In the genomic region with DNA sequence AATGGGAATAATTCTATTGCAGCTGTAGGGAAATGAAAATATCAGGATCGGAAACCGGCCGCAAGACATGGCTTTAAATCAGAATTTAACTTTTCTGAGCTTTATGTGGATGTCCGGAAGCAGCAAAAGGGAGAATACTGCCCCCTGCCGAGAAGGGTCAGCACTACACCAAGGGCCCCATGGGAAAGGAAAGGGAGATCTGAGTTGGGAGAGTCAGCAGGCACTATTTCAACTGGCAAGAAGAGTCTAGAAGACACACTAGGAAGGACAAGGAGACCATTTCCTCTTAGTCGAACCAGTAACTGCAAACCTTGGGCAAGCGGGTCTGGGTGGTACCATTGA, we compare ENCODE assay signal across 8 mouse cellular contexts. TPM values are rescaled to one million over a fixed set of nuclear protein-coding genes. Genes with fewer than 3 reads are reported as not detected.
DNase-seq lines count a peak whose midpoint lies in the region; ATAC-seq and TF ChIP-seq lines count a peak whose summit lies in the region.

No protein-coding gene starts in this region.

- no peaks in the 10 kb centered on the region for H3K79me2 ChIP-seq in liver, adult 2 months (ENCODE audit: control insufficient read depth, insufficient read depth, low read length)

- DNase-seq in B cell, adult 2 months = peak; percentile 89 to 91
- DNase-seq in brain, embryonic 14.5 days (ENCODE audit: low read depth) = peak; percentile 85
- peak; percentile 26 for DNase-seq in liver, adult 2 months (ENCODE audit: extremely low read depth, low read depth, low spot score)
- peak; percentile 62 to 64 for DNase-seq in spleen, postnatal 36 days (ENCODE audit: low spot score in 2 of 2)

- H3K4me2 ChIP-seq in heart, embryonic 12.5 days = peak overlapping the region; percentile 98
- H3K4me2 ChIP-seq in kidney, embryonic 16.5 days (replicated peaks; ENCODE audit: low read depth, low read length) = peak overlapping the region; percentile 100

- no peak overlapping the region for H3K9ac ChIP-seq in heart, embryonic 12.5 days
- H3K9ac ChIP-seq in kidney, embryonic 16.5 days (replicated peaks; ENCODE audit: low read length) = peak overlapping the region; percentile 60
- H3K9ac ChIP-seq in liver, adult 2 months (ENCODE audit: low read depth, low read length) = no peak overlapping the region

- no peaks in the 10 kb centered on the region for H3K9me3 ChIP-seq in heart, embryonic 12.5 days (replicated peaks)
- H3K9me3 ChIP-seq in kidney, embryonic 16.5 days (ENCODE audit: low read length) = no peaks in the 10 kb centered on the region

- peaks cover 17% of the 10 kb centered on the region for H3K4me1 ChIP-seq in heart, embryonic 12.5 days (replicated peaks)
- peaks cover 18% of the 10 kb centered on the region for H3K4me1 ChIP-seq in kidney, embryonic 16.5 days (ENCODE audit: insufficient read depth, low read length)
- H3K4me1 ChIP-seq in liver, adult 2 months (ENCODE audit: control insufficient read depth, insufficient read depth, low read length) = no peaks in the 10 kb centered on the region

- 0 out of 2 replicates have a peak, but pooled peaks have one; percentile 57 for ATAC-seq in erythroblast, adult 5-6 weeks (replicated peaks; ENCODE audit: low FRiP score, poor library complexity, severe bottlenecking)
- ATAC-seq in heart, embryonic 12.5 days (ENCODE audit: insufficient number of reproducible peaks, low FRiP score) = no peak
- no peak for ATAC-seq in kidney, embryonic 16.5 days (ENCODE audit: low FRiP score, low TSS enrichment)
- ATAC-seq in monocyte, adult 5-6 weeks (replicated peaks; ENCODE audit: insufficient number of reproducible peaks, low FRiP score, low TSS enrichment, poor library complexity, severe bottlenecking) = peak; percentile 76

- H3K27me3 ChIP-seq in heart, embryonic 12.5 days (replicated peaks) = peaks cover 45% of the 10 kb centered on the region
- H3K27me3 ChIP-seq in kidney, embryonic 16.5 days (ENCODE audit: insufficient read depth, low read length) = peaks cover 48% of the 10 kb centered on the region
- peaks cover 19% of the 10 kb centered on the region for H3K27me3 ChIP-seq in liver, adult 2 months (ENCODE audit: control insufficient read depth, insufficient read depth, low read length)

- no peak overlapping the region for H3K27ac ChIP-seq in heart, embryonic 12.5 days (ENCODE audit: poor library complexity, severe bottlenecking)
- H3K27ac ChIP-seq in kidney, embryonic 16.5 days (ENCODE audit: low read length) = no peak overlapping the region
- H3K27ac ChIP-seq in liver, adult 2 months (replicated peaks; ENCODE audit: insufficient read depth, low read depth, low read length) = no peak overlapping the region

- WGBS in heart, embryonic 12.5 days = 5% methylated on average over 7 of the region's 7 CpGs
- WGBS in kidney, embryonic 16.5 days = 5% methylated on average over 7 of the region's 7 CpGs
- 14% methylated on average over 7 of the region's 7 CpGs for WGBS in liver, adult 2 months

- peak; percentile 89 for TF ChIP-seq CTCF in brain, embryonic 14.5 days (IDR thresholded peaks at IDR 0.05; ENCODE audit: borderline replicate concordance, extremely low read depth, insufficient read depth, insufficient read length)
- peak; percentile 80 for TF ChIP-seq CTCF in liver, adult 2 months (IDR thresholded peaks at IDR 0.05; ENCODE audit: low read depth, low read length)

- H3K36me3 ChIP-seq in heart, embryonic 12.5 days = no peaks in the 10 kb centered on the region
- H3K36me3 ChIP-seq in kidney, embryonic 16.5 days (ENCODE audit: insufficient read depth, low read length) = no peaks in the 10 kb centered on the region
- H3K36me3 ChIP-seq in liver, adult 2 months (ENCODE audit: control insufficient read depth, insufficient read depth, low read length) = no peaks in the 10 kb centered on the region

- TF ChIP-seq POLR2A in brain, embryonic 14.5 days (IDR thresholded peaks at IDR 0.05; ENCODE audit: borderline replicate concordance, extremely low read depth, insufficient read depth, insufficient read length, poor library complexity, severe bottlenecking) = no peak
- no peak for TF ChIP-seq POLR2A in liver, adult 2 months (IDR thresholded peaks at IDR 0.05; ENCODE audit: extremely low read depth, insufficient read depth, low read length)

- H3K4me3 ChIP-seq in heart, embryonic 12.5 days = peak overlapping the region; percentile 69
- peak overlapping the region; percentile 65 for H3K4me3 ChIP-seq in kidney, embryonic 16.5 days (ENCODE audit: low read length)
- H3K4me3 ChIP-seq in liver, adult 2 months (ENCODE audit: insufficient read depth, low read depth, low read length) = no peak overlapping the region

RNA-seq across cellular contexts. Expression of a gene that starts 0.8 kb away (rescaled TPM):
- polyA plus RNA-seq in brain, embryonic 14.5 days (2012; rRNA removed) = 30.9 and 37.9 TPM in 2 replicates
- total RNA-seq in erythroblast, adult 5-6 weeks (2015; ENCODE audit: low replicate concordance) = not detected in 2 replicates
- not detected in 2 replicates for total RNA-seq in erythroblast, adult 5-6 weeks (2017; ENCODE audit: low replicate concordance)
- polyA plus RNA-seq in heart, embryonic 12.5 days (2016; fragmentation: Nextera tagmentation; extraction: Ambion mirVana) = 0.37 and 0.52 TPM in 2 replicates
- polyA plus RNA-seq in kidney, embryonic 16.5 days (2015; fragmentation: Nextera tagmentation; extraction: Ambion mirVana) = 0.11 and 0.13 TPM in 2 replicates
- total RNA-seq in liver, adult 2 months (2014; rRNA removed) = under 0.01 TPM in 1 of 2 replicates, not detected in the other
- not detected in 2 replicates for polyA plus RNA-seq in liver, adult 2 months (2012; rRNA removed)
- total RNA-seq in monocyte, adult 5-6 weeks (2017) = 0.10 to 0.32 TPM in 2 of 3 replicates, not detected in the other

RNA-seq across cellular contexts. Expression of a gene that starts 24.2 kb away (rescaled TPM):
- polyA plus RNA-seq in brain, embryonic 14.5 days (2012; rRNA removed) = 59.5 and 76.3 TPM in 2 replicates
- 74.0 and 87.0 TPM in 2 replicates for total RNA-seq in erythroblast, adult 5-6 weeks (2015; ENCODE audit: low replicate concordance)
- total RNA-seq in erythroblast, adult 5-6 weeks (2017; ENCODE audit: low replicate concordance) = 7.7 and 14.1 TPM in 2 replicates
- 213 and 219 TPM in 2 replicates for polyA plus RNA-seq in heart, embryonic 12.5 days (2016; fragmentation: Nextera tagmentation; extraction: Ambion mirVana)
- polyA plus RNA-seq in kidney, embryonic 16.5 days (2015; fragmentation: Nextera tagmentation; extraction: Ambion mirVana) = 115 and 130 TPM in 2 replicates
- total RNA-seq in liver, adult 2 months (2014; rRNA removed) = 6.4 and 9.5 TPM in 2 replicates
- 43.1 and 49.8 TPM in 2 replicates for polyA plus RNA-seq in liver, adult 2 months (2012; rRNA removed)
- 102 to 184 TPM (median 117 TPM) in 3 replicates for total RNA-seq in monocyte, adult 5-6 weeks (2017)

RNA-seq across cellular contexts. Expression of a gene that starts 38.8 kb away (rescaled TPM):
- 11.0 and 12.0 TPM in 2 replicates for polyA plus RNA-seq in brain, embryonic 14.5 days (2012; rRNA removed)
- not detected in 2 replicates for total RNA-seq in erythroblast, adult 5-6 weeks (2015; ENCODE audit: low replicate concordance)
- 2.0 and 8.5 TPM in 2 replicates for total RNA-seq in erythroblast, adult 5-6 weeks (2017; ENCODE audit: low replicate concordance)
- polyA plus RNA-seq in heart, embryonic 12.5 days (2016; fragmentation: Nextera tagmentation; extraction: Ambion mirVana) = 0.73 and 1.0 TPM in 2 replicates
- polyA plus RNA-seq in kidney, embryonic 16.5 days (2015; fragmentation: Nextera tagmentation; extraction: Ambion mirVana) = 0.17 and 0.29 TPM in 2 replicates
- total RNA-seq in liver, adult 2 months (2014; rRNA removed) = 0.09 TPM in 1 of 2 replicates, not detected in the other
- 0.02 TPM in 1 of 2 replicates, not detected in the other for polyA plus RNA-seq in liver, adult 2 months (2012; rRNA removed)
- total RNA-seq in monocyte, adult 5-6 weeks (2017) = not detected in 3 replicates

RNA-seq across cellular contexts. Expression of a gene that starts 47.8 kb away (rescaled TPM):
- polyA plus RNA-seq in brain, embryonic 14.5 days (2012; rRNA removed) = 1.2 and 1.3 TPM in 2 replicates
- total RNA-seq in erythroblast, adult 5-6 weeks (2015; ENCODE audit: low replicate concordance) = not detected in 2 replicates
- not detected in 2 replicates for total RNA-seq in erythroblast, adult 5-6 weeks (2017; ENCODE audit: low replicate concordance)
- polyA plus RNA-seq in heart, embryonic 12.5 days (2016; fragmentation: Nextera tagmentation; extraction: Ambion mirVana) = 4.7 and 5.5 TPM in 2 replicates
- polyA plus RNA-seq in kidney, embryonic 16.5 days (2015; fragmentation: Nextera tagmentation; extraction: Ambion mirVana) = 8.2 and 8.6 TPM in 2 replicates
- total RNA-seq in liver, adult 2 months (2014; rRNA removed) = 27.6 and 30.9 TPM in 2 replicates
- polyA plus RNA-seq in liver, adult 2 months (2012; rRNA removed) = 27.1 and 28.1 TPM in 2 replicates
- total RNA-seq in monocyte, adult 5-6 weeks (2017) = 0.29 to 0.43 TPM in 2 of 3 replicates, not detected in the other

Comparison
In these comparisons a context has a peak if more than half of its experiments do, and no peak if none do; other contexts are left out.
1. DNase-seq: peak in every context shown above with its lines; median percentile 90 in B cell, adult 2 months; 85 in brain, embryonic 14.5 days; 63 in spleen, postnatal 36 days; 26 in liver, adult 2 months.
2. ATAC-seq: peak in erythroblast, adult 5-6 weeks (single experiment) and monocyte, adult 5-6 weeks (single experiment); none in heart, embryonic 12.5 days (single experiment) and kidney, embryonic 16.5 days (single experiment).
3. RNA of a gene that starts 0.8 kb away (polyA plus RNA-seq): 30.9 to 37.9 TPM in brain, embryonic 14.5 days; 0.37 to 0.52 TPM in heart, embryonic 12.5 days, 0.11 to 0.13 TPM in kidney, embryonic 16.5 days and not detected in liver, adult 2 months; every median in the first group is over 10 times any median in the second.